Mouse (Mus musculus): ENCODE measurements at regions not wholly inside any gene's neighbourhood (a gene's known extent, or its start where the extent isn't known, plus 50 kb on each side); places are given as distances from the start of the nearest gene placed in this dataset.
"Not testable (repeated sequence)": the region's sequence is repeated elsewhere in the genome, so short reads cannot be mapped to it uniquely, and the experiment has no call there.

DNA sequence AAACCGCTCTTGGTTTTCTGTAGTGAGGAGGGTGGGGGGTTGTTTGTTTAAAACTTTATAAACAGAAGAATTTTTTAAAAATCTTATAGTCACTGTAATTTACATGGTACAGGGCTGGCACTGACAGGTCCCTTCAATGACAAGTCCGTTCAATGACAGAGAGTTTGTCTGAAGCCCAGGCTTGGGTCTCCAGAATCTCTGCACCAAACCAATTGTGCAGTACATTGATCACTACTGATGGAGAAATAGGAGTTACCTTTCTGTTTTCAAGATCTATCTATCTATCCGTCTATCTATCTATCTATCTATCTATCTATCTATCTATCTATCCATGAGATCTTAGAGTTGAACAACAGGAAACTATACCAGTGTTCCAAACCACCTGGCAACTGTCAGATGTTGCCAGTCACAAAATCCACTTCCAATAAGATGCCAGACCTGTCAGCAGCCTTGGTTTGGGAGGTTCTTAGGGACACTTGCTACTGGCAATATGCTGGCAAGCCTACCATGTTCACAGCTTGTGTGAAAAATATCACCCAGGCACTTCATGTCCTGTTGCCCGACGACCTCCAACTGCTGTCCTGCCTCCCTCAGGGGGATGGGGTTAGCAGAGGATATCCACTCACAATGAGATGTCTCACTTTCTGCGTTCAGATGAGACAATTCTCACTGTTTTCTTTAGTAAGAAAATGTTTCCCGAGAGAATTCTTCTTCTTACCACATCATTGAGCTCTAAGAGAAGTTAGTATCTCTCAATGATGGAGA lies 73.8 kb upstream of the Cpsf6 start:
- in situ Hi-C loops (cut with MseI, MboI), result no loop called here

DNA sequence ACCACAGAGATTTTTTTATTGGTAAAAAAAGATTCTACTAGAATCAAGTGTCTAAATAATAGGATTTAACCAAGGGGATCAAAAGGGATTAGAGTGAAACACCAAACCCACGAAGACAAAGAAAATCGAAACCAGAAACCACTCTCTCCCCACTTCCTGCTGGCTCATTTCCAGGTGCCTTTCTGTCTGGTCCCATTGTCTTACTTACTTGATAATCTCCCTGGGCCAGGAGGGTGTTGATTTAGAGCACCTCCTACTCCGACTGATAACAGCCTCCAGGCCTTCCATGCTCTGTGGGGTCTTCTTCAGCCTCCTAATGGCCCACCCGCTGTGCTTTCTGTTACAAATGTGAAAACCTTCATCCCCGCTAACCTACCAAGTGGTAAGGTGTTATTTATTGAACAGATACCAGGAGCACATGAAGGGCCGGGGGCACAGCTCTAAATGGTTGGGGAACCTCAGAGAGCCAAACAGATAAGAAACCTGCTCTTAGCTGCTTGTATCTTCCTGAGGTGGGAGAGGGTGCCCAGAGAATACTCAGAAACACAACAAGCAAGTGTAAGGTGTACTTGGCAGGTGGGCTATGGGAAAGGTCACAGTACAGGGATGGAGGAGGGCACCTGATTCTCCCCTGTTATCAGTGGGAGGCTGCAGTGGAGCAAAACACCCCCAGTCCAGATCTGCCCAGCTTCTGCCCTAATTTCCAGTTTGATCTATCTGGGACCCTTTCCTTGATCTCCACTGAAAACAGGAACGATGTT lies 72.6 kb upstream of the Cpsf6 start:
- in situ Hi-C loops (cut with MseI, MboI), result no loop called here

DNA sequence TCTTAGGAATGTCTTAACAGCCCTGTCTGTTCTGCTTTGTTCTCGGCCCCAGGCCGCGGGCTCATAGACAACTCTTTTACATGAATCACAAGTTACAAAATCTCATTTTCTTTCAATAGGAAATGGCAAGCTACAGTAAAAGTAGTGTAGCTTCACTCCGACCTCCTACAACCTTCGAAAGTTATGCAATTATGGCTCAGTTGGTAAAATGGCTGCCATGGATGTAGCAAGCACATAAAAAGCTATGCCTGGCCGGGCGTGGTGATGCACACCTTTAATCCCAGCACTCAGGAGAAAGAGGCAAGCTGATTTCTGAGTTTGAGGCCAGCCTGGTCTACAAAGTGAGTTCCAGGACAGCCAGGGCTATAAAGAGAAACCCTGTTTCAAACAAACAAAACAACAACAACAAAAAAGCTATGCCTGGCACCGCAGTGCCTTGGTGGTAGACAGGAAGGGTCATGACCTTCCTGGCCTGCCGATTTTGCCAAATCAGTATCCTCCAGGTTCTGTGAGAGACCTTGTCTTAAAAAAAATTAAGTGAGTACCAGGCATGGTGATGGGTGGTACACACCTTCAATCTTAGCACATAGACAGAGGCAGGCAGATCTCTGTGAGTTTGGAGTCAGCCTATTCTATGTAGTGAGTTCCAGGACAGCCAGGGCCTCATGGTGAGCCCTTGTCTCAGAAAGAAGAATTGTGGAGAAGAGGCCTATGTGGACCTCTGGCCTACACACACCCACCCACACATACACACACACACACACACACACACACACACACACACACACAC lies 71.8 kb upstream of the Cpsf6 start:
- in situ Hi-C loops (cut with MseI, MboI), result no loop called here

DNA sequence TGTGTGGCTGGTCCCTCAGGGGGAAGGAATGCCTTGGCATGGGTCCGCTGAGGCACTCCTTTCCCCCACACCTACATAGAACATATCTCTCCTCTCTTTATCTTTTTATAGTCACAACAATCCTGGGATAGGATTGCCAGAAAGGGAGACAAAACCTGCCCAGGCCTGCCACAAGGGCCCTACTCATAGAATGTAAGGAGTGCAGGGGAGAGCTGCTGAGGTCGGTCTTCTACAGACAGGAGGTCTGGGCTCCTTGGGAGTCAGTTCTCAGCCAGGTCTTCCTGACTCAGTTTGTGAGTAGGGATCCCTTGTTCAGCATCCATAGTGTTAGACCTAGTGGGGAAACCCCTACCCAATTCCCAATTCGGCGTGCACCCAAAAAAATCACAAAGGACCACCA lies 70.8 kb upstream of the Cpsf6 start:
- in situ Hi-C loops (cut with MseI, MboI), result no loop called here

DNA sequence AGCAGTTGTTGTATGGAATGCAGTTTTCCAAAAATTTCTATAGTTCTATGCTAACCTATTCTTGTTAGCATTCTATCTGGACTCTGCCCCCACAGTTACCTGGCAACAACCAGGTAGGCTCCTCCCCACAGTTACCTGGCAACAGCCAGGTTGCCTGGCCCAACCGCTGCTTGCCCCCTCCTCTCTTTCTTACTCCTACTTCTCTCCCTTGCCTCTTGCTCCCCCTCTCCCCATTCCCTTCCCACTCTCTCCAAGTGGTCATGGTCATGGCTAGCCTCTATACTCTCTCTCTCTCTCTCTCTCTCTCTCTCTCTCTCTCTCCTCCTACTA lies 70.4 kb upstream of the Cpsf6 start:
- in situ Hi-C loops (cut with MseI, MboI), result no loop called here

DNA sequence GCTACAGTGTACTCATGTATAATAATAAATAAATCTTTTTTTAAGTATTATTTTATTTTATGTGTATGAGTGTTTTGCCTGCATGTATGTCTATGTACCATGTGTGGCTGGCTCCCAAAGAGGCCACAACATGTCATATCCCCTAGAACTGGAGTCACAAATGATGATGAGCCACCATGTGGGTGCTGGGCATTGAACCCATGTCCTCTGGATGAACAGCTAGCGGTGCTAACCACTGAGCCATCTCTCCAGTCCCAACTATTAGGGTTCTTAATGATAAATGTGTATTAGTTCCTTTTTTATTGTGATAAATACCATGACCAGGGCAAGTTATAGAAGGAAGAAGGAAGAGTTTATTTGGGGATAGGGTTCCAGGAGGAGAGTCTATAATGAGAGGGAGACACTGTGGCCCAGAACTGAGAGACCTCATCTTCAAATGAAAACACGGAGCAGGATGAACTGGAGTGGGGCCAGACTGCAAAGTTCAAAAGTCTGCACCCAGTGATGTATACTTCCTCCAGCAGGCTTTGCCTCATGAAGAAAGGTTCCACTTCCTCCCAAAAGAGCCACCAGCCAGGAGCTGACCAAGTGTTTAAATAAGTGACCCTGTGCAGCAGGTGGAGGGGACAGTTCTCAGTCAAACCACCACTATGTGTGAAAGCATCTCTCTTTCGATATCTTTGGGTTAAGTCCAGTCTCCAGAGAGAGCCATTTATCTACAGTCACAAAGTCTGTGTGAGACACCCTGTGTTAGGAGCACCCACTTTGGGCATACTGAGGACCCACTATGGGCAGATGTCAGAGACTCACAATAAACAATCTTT lies 69.8 kb upstream of the Cpsf6 start:
- in situ Hi-C loops (cut with MseI, MboI), result no loop called here

DNA sequence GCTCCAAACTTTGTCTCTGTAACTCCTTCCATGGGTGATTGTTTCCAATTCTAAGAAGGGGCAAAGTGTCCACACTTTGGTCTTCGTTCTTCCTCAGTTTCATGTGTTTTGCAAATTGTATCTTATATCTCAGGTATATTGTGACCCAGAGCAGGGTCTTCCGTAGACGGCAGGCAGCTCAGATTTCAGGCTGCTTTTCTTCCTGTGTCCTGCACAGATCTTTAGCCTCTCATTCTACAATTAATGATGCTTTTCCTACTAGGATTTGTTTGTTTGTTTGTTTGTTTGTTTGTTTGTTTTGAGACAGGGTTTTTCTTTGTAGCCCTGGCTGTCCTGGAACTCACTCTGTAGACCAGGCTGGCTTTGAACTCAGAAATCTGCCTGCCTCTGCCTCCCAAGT lies 69.0 kb upstream of the Cpsf6 start:
- in situ Hi-C loops (cut with MseI, MboI), result not testable (repeated sequence)

DNA sequence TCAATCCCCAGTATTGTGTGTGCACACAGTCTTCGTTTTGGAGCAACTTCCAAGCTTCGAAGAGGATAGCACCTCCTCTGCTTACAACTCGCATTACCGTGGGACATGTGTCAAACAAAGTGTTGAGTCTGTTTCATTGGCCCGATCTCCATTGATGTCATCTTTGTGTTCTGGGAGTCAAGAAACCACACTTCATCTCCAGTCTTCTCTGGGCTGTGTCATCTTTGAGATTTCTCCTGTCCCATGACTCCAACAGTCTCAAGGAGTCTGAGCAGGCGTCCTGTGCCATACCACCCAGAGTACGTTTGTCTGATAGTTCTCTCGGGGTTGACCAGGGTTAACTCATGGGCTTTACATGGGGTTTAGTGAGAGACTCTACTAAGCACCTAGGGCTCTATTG lies 67.8 kb upstream of the Cpsf6 start:
- in situ Hi-C loops (cut with MseI, MboI), result no loop called here

DNA sequence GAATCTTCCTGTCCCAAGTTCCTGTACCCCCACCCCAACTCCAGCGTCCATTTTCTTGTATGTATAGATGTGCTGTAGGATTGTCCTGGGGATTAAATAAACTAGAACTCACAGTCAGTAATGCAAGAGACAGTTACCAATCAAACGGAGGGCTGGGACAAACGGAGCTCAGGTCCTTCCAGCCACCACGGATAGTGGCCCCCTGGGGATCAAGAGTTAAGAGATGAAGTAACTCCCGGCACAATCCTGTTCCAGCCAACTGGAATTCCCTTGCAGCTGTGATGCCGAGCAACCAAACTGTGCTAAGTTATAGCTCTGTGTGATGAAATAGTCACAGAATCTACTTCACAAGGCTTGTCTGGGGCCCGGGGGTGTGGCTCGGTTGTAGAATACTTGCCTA lies 67.4 kb upstream of the Cpsf6 start:
- in situ Hi-C loops (cut with MseI, MboI), result no loop called here

DNA sequence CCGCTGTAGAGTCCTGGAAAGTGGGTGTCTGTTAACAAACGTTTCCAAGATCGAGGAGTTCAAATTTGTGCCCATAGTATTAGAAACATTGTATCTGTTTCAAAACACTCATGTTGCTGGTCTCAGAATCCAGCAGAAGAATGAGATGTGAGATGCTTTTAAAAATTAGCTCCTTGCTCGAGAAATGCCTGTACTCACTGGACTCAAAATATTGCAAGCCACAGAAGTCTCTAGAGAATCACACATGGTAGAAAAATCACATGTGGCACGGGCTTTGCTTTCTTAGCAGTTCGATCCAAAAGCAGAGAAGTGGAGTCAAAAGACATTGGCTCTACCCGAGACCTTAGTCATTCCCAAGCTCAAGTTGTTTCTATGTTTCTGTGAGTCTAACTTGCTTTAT lies 67.0 kb upstream of the Cpsf6 start:
- in situ Hi-C loops (cut with MseI, MboI), result no loop called here

DNA sequence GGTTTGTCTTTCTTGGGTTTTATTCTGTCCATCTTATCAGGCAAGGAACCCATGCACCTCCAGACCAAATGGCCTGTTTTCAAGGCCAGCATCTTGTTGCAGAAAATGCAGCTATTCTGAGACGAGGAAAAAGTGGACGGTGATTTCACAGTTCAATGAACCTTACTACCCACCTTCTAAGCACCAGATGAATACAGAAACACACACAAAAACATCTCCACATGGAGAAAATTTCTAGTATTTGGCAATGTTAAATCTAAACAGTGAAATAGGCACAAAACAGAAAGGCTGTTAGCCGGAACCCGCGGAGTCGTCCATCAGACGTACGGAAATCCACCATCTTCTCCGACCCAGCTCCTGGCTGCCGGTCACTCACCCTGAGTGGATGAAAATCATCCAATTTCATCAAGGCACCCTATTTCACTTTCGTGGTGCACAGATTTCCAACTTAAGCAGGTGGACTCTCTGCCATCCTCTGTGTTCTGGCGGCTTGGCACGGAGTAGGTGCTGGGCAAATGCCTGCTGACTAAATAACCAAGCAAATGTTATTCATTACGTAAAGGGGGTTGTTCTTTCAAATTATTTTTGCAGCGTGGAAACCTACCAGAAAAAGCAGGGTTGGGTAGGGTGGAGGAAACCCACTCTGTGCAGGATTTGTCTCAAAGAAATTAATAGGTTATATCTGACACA lies 66.1 kb upstream of the Cpsf6 start:
- in situ Hi-C loops (cut with MseI, MboI), result no loop called here

DNA sequence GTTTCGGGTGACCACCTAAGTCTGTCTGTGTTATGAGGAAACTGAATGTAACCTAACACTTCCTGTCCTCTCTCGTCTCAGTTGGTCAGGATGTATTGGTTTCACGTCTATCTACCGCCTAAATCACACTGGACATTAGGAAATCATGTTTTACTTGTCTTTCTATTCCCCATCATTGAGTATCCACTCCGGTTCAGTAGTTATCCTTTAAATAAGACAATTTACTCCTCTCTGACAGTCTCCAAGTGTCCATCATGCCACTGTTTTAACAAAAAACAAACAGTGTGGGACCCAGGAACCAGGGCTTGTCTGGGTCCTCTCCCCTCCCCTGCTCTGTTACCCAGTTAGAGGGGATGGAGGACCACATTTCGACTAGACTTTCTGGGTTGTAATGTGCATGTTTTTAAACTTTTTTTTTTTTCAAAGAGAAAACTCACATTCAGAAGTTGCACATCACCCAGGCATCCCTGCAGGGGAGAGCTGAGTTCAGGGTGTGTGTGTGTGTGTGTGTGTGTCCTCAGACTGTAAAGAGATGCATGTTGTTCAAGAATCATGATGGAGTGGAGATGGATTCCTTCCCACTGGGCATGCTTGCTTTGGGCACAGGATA lies 65.5 kb upstream of the Cpsf6 start:
- in situ Hi-C loops (cut with MseI, MboI), result no loop called here

DNA sequence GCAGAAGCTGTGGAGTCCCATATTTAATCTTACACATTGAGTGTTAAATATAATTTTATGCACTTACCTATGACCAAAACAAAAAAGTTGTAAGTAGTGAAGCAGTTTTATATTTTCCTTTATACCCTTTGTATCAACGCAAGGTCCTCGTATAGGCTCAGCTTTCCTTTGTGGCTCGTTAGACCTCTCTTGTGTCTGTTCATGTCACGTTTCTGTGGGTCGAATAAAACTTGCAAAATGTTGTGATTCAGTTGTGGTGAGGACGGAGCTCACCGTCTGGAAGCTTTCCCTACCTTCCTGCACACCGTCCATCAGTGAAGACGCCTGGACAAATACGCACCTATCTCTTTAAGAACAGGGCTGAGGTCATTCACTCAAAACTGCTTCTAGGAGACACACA lies 64.9 kb upstream of the Cpsf6 start:
- in situ Hi-C loops (cut with MseI, MboI), result no loop called here

DNA sequence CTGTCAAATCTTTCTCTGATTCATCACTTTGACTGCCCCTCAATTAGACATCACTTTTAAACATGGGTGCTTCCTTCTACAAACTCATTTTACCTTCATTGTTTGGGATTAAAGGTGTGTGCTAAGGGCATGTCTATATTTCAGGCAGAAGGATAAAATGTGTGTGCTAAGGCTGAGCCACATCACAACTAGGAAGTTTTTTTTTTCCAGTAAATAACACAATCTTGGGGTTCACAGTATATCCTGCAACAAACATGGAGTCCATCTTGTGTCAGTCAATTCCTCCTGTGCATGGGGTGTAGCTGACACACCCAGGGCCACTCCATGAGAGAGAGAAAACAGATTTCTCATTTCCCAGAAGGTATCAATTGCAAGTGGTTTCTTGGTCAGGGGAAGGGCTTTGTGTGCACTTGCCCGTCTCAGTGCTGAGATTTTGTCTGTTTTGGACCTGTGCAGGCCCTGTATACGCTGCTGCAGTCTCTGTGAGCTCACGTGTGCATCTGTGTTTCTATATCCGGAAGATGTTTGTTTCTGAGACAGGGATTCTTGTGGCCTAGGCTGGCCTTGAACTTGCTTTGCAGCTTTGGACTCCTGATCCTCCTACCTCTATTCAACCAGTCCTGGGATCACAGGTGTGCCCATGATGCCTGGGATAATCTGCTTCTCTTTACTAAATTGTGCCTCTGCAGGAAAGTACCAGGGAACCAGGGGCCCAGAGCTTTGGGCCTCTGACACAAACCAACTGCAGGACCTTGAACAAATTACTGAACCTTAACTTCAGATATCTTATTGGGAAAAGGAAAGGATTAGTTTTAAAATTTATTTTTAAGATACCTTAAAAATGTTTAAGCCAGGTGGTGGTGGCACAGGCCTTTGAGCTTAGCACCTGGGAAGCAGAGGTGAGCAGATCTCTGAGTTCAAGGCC lies 63.9 kb upstream of the Cpsf6 start:
- in situ Hi-C loops (cut with MseI, MboI), result no loop called here

DNA sequence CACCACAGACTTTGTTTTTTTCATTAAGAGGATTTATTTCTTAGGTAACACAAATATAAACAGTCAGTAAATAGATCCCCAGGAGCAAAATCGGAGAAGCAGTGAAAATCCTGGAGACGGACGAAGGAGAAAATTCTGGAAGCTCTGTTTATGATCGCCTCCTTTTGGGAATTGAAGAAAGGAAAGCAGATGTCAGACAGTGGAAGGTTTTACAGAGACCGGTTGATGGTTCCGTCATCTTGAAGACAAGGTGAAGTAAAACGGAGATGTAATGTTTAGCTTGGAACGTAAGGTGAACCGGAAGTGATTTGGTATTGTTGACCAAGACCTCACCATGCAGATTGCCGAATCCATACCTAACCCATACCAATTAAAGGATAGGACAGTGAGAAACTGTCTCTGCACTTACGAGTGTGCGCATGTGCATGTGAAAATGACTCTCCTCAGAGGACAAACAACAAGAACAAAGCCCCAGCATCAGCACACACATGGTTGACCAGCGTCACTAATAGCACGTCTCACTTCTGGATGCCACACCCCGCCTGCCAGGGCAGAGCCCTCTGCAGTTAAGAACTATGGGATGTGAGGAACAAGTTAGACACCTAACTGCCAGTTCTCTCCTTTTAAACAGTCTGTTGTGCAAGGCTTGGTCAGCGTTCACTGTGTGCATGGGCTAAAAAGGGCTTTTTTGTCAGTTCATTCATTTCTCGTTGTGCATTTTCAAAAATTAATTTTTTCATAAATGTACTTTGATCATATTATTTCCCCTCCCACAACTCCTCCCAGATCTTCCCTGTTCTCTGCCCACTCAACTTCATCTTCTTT lies 62.4 kb upstream of the Cpsf6 start:
- in situ Hi-C loops (cut with MseI, MboI), result no loop called here

DNA sequence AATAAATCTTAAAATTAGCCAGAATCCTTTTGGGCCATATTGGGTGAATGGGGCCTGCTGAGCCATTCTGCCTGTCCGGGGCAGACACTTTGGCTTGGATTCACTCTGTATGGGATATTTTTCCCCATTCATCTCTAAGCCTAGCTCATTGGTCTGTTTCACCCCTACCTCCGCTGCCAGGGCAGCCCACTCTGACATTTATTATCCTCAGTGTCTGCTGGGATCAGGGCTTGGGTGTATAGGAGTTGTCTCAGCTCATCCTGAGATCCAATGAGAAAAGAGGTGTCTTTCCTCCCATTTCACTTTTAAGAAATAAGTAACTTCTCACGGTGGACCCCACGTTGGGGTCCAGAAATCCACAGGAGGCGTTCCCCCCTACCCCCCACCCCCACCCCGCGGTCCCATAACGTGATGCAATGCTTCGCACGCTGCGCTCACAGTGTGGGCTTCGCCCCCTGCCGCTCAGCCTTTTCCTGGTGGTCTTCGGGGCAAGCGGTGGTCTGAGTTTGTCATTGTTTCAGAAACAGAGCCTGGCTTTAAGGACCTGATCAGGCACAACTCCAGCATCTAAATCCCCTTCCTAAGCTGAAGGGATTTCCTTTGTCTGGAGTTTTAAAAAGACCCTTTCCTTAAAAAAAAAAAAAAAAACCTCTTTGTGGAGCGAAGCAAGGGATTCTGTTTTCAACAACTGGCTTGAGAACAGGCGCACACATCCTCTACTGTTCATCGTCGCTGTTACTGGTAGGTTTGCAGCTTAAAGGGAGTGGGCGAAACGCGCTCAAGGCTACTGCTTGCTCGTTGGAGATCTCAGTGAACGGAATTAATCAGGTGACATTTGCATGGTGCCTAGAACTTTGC lies 61.5 kb upstream of the Cpsf6 start:
- in situ Hi-C loops (cut with MseI, MboI), result no loop called here

DNA sequence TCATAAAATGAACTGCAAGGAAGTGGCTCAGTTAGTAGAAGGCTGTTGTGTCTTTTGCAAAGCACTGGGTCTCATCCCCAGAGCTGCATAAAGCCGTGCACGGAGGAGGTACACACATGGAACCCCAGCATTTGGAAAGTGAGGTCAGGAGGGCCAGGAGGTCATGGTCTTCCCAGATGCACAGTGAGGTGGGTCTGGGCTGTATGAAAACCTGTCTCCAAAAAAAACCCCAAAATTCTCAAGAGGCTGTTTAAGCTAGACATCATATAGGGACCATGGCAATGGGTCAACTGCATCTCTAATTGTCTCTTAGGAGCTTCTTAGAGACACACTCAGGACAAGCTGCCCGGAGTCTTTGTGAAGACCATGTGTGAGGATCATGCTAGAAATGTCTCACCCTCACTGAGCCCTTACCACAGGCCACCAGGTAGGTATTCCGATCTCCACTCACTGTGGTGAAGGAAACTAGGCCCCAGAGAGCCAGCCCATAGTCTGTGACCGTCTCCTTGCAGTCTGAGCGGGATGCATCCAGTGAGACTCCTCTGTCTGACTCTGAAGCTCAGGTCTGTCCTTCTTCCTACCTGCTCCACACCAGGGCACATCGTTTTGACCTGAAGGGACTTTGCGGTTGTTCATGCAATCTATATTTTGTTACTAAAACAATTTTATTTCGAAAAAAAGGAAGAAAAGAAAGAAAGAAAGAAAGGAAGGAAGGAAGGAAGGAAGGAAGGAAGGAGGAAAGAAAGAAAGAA lies 60.6 kb upstream of the Cpsf6 start:
- in situ Hi-C loops (cut with MseI, MboI), result no loop called here

Data from mouse trophoblast stem cell (cell line).